Mouse (Mus musculus): ENCODE measurements at regions not wholly inside any gene's neighbourhood (a gene's known extent, or its start where the extent isn't known, plus 50 kb on each side); places are given as distances from the start of the nearest gene placed in this dataset.

DNA sequence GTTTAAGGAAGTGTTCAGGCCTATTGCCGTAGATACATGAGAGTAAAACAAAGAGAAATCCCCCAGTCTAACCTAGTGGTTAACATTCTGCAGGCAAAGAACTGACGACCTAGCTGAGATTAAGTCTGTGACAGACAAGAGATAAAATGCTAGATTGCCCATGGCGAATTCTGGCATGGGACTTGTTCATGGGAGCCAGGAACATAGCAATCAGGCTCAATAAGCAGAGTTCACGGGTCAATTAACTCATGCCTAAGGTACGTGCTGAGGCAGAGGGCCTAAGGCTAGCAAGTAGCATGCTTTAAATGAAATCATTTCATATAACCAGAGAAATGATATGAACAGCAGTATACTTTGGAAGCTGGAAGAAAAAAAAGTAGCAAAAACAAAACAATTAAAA lies 1119.2 kb upstream of the Adgrl2 start:
- intact Hi-C loops (cut with DNase I): no loop called here
- no peak for DNase-seq

- intact Hi-C loops (cut with DNase I): no loop called here
- DNase-seq: no peak
Observed at GRCm38 (mm10) chr3:150112231-150112630, 1121.9 kb upstream of the Adgrl2 start.

DNA sequence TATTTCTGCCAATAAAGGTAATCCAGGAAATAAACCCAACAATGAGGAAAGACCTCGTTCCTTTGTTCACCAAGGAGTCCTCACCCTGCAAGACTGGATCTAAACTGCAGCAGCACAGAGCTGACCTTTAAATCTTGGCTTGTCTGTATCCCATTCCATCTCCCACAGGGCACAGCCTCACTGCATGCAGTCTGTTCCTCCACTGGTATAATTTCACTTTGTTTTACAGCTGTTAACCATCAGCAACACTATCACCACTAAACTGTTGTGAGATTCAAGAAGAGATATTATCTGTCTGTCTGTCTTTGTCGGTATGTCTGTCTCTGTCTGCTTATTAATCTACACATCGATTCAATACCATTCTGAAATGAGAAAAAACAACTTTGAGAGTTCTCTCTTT lies 1129.5 kb upstream of the Adgrl2 start:
- DNase-seq: no peak
- intact Hi-C loops (cut with DNase I): no loop called here

DNA sequence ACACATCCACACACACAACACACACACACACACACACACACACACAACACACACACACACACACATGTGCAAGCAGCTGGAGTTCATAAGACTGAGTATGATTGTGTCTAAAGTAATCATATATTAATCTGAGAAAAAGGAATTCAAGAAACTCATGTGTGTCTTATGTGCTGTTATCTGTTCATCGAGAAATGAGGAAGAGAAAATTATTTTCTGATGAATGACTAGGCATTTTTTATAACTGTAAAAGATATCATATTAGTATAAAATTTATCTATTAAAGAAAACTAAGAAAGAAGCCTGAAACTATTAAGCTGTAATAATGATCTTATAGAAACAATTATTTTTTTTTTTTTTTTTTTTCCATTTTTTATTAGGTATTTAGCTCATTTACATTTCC lies 1156.3 kb upstream of the Adgrl2 start:
- no peak for DNase-seq
- intact Hi-C loops (cut with DNase I): no loop called here

- intact Hi-C loops (cut with DNase I): no loop called here
- DNase-seq: no peak
Observed at GRCm38 (mm10) chr3:150151152-150151822, 1160.9 kb upstream of the Adgrl2 start.

DNA sequence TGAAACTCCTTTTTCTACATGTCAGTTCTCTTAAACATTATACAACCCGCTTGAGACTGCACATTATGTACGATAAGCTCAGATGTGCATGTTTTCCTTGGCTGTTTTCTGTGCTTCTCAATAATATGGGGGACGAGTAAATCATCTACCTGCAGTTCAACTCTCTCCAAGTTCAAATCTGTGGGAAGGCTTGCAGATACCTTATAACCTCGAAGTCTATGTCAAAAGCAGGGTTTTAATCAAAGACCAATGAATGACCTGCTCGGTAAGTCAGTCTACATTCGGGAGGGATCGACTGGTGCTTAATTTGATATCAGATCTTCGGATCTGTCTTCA lies 1161.4 kb upstream of the Adgrl2 start:
- no peak for DNase-seq
- intact Hi-C loops (cut with DNase I): no loop called here

GRCm38 (mm10) chr3:150152893-150153292 lies 1162.5 kb upstream of the Adgrl2 start:
- intact Hi-C loops (cut with DNase I): no loop called here
- DNase-seq: no peak

- intact Hi-C loops (cut with DNase I): no loop called here
- no peak for DNase-seq
Observed at GRCm38 (mm10) chr3:150185807-150186206, 1195.5 kb upstream of the Adgrl2 start.

DNA sequence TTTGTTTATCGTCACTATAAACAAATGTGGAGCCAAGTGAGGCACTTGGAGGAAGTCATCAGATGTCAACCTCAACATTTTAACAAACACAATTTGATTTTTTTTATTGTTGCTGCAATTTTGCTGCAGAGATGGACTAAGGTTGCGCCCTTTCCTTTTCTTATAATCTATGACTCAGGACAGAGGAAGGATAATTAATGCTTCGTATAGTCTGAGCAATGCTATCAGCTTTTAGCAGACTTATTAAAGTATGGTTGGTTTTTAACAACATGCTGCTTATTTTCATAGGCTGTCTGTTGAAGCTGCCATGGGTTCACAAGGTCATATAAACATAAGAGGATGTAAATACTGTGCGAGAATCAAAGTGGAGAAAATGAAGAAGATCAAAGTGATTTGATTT lies 1202.8 kb upstream of the Adgrl2 start:
- intact Hi-C loops (cut with DNase I): no loop called here
- no peak for DNase-seq

- intact Hi-C loops (cut with DNase I): no loop called here
- no peak for DNase-seq
Observed at GRCm38 (mm10) chr3:150198492-150198891, 1208.1 kb upstream of the Adgrl2 start.

- intact Hi-C loops (cut with DNase I): no loop called here
- DNase-seq: no peak
Observed at GRCm38 (mm10) chr3:150205902-150206301, 1215.5 kb upstream of the Adgrl2 start.

DNA sequence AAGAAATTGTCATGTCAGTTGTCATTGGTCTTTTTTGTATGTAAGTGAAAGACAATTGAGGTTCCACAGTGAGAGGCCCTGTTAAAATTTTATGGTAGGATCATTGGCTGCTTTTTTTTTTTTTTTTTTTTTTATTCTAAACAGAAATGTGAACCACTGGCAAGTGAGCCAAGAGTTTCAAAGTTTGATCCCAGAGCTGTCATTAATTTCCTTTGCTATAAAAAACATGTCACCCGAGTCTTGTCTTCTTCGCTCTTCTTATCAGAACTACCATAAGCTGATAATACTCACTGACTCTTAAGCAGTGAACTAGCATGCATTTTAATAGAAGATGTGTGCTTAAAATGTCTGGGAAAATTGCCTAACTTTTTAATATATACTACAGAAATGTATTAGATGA lies 1204.4 kb upstream of the Adgrl4 start:
- intact Hi-C loops (cut with DNase I): no loop called here
- DNase-seq: no peak

DNA sequence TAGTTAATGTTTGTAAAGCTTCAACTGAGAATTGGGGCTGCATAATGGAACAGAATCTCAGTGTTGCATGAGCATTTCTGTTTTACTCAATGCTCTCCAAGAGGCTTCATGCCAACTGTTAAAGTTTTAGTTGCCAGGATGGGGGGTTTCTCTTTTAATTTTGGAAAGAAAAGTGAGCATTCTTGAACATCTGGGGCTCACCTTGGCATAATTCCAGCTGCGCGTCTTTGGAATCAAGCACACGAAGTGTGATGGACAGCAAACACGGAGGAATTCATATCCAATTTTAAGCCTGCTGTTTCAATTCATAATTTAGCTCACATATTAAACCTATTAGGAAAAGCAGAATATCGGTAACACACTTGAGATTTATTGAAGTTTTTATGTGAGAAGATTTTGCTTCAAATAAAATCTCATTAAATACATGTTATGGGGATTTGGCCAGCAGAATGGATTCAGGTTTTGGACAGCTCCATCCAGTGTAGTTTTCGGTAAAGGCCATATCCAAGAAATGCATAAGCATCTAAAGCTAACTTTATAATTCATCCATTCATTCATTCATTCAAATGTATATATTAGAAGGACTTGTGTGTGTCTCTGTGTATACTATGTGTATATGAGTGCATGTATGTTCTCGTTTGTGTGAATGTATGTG lies 1200.6 kb upstream of the Adgrl4 start:
- intact Hi-C loops (cut with DNase I): no loop called here
- no peak for DNase-seq

- intact Hi-C loops (cut with DNase I): no loop called here
- DNase-seq: no peak
Observed at GRCm38 (mm10) chr3:150275038-150275437, 1162.6 kb upstream of the Adgrl4 start.

DNA sequence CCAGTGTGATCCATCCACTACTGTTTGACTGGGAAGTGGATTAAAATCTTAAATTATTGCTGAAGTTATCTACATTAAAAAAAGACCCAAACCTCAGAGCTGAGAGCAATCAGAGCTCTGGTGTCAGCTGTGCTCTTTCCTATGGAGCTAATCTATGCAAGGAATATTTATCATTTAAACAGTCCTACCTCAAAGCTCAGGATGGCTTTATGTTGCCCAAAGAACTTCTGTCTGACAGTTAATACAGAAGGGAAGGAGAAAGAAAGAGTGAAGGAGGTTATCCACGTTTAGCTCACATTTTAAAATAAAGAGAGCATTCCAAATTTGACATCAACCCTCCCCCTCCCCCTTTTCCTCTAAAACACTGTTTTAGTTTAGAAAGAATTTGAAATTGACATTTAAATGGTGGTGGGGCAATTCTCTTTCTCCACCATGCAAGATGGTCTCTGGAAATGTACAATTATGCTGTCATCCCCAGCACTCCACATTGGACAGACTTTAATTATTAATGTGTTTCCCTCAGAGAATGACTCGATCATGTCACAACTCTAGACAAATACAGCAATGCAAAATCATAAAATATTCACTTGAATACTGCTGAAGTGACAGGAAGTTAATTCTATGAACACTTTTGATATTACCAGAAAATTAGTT lies 1141.5 kb upstream of the Adgrl4 start:
- DNase-seq: no peak
- intact Hi-C loops (cut with DNase I): no loop called here

- intact Hi-C loops (cut with DNase I): no loop called here
- DNase-seq: no peak
Observed at GRCm38 (mm10) chr3:150328811-150329210, 1108.9 kb upstream of the Adgrl4 start.

DNA sequence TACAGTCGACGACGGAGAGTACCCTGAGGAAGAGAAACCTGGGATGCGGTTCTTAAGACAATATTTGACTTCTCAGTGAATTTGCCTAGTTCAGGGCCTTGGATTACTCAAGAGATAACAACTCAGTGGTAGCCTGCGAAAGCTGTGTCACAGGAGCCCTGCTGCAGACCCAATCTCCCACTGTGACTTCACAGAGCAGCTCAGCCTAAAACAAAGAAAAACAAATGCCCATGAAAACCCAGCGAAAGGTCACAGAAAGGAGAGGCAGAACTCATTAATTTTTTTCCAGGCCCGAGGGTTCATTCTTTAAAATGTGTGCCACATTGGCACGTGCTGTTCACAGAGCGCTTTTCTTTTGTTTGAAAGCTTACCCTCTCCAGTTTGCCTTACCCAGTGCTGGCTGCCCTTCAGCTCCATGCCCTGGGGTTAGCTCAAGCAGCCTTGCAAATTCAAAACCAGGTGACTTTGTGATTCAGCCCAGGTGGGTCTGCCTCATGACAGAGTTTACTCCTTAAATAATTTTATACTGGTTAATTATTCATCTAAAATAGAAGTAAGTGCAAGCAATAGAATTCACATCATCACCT lies 1085.5 kb upstream of the Adgrl4 start:
- no peak for DNase-seq
- intact Hi-C loops (cut with DNase I): no loop called here

DNA sequence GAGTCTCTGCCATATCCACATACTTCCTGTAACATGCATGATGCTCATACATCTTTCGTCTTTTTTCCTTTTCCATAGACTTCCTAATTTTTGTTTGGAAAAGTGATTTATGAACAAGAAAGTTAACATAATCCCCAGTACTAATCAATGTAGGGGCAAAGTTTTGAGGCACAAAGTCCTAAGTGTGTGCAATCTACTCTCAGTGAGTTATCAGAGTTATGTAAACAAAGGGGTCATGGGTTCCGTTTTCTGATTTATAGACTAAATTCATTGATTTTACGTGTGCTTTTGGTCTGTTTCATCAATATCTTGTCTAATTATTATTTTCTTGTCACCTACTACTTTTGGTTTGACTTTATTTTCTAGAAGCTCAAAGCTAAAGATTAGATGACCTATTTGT lies 1071.9 kb upstream of the Adgrl4 start:
- intact Hi-C loops (cut with DNase I): no loop called here
- DNase-seq: no peak

DNA sequence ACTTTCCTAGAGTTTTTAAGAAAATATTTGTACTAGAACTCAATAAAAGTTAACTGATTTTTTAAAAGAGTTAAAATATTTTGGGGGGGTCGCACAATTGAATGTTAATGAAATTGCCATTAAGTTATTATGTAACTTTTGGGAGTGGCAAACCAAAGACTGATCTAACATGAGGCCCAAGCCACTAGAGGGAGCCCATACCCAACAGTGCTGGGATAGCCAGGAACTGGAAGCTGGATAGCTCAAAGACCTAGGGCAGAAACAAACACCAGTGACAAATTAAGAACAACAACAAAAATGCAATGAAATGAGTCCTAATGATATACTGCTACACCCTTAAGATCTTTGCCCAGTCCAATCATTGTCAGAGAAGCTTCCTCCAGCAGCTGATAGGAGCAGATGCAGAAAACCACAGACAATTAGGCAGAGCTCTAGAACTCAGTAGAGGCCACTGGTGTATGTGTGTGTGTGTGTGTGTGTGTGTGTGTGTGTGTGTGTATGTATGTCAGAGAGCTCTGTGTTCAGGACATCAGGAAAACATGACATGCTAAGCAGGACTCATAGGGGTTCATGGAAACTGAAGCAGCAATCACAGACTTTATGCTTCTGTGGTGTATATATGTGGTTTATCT lies 1052.6 kb upstream of the Adgrl4 start:
- peak in 1 of 2 experiments; percentile 13 for DNase-seq
- intact Hi-C loops (cut with DNase I): no loop called here

GRCm38 (mm10) chr3:150401694-150402301 lies 1035.9 kb upstream of the Adgrl4 start:
- intact Hi-C loops (cut with DNase I): no loop called here
- no peak for DNase-seq

GRCm38 (mm10) chr3:150406086-150406485 lies 1031.6 kb upstream of the Adgrl4 start:
- DNase-seq: no peak
- intact Hi-C loops (cut with DNase I): no loop called here
